Mouse (Mus musculus) neural tube, embryonic 13.5 days (tissue): ENCODE measurements around the gene Cdc26. TPM values are rescaled to one million over a fixed set of nuclear protein-coding genes. Genes with fewer than 3 reads are reported as not detected.

Source experiments
- ATAC-seq: fragments of 200-750 bp; cut with Nextera tagmentation; 2 replicates; pipeline ENCODE4 v1.8.0; 2017; ENCODE audit warnings: low read depth, mild to moderate bottlenecking, moderate TSS enrichment, moderate library complexity
- H3K27ac ChIP-seq: fragments of 300-500 bp; sonication (generic); replicated peaks from 2 replicates; pipeline ENCODE4 v1.5.1; 2015; ENCODE audit warnings: moderate library complexity, mild to moderate bottlenecking, inconsistent platforms
- H3K27me3 ChIP-seq: fragments of 300-500 bp; sonication (generic); 2 replicates; pipeline ENCODE4 v1.6.1; 2015; ENCODE audit warnings: mild to moderate bottlenecking, inconsistent platforms
- H3K36me3 ChIP-seq: fragments of 300-500 bp; sonication (generic); 2 replicates; pipeline ENCODE4 v1.6.1; 2015; ENCODE audit warnings: mild to moderate bottlenecking, inconsistent platforms
- H3K4me1 ChIP-seq: fragments of 300-500 bp; sonication (generic); replicated peaks from 2 replicates; pipeline ENCODE4 v1.6.1; 2015; ENCODE audit warnings: inconsistent platforms
- H3K4me2 ChIP-seq: fragments of 300-500 bp; sonication (generic); 2 replicates; pipeline ENCODE4 v1.6.1; 2015; ENCODE audit warnings: inconsistent platforms, mild to moderate bottlenecking, moderate library complexity
- H3K4me3 ChIP-seq: fragments of 300-500 bp; sonication (generic); 2 replicates; pipeline ENCODE4 v1.5.1; 2015; ENCODE audit warnings: mild to moderate bottlenecking, inconsistent platforms
- H3K9ac ChIP-seq: fragments of 300-500 bp; sonication (generic); 2 replicates; pipeline ENCODE4 v1.6.1; 2015; ENCODE audit warnings: moderate library complexity, mild to moderate bottlenecking, inconsistent platforms
- H3K9me3 ChIP-seq: fragments of 300-500 bp; sonication (generic); 2 replicates; pipeline ENCODE4 v1.6.1; 2016; ENCODE audit warnings: inconsistent platforms
- WGBS: fragments of 180-500 bp; shearing (Covaris S2); methylation state at CpG from one replicate; pipeline ENCODE4 v1.1.7; 2015; 5-methylcytosine and 5-hydroxymethylcytosine counted together
- polyA plus RNA-seq: library from polyadenylated mRNA; unstranded; fragments of >200 nt; fragmentation: Nextera tagmentation; extraction: Ambion mirVana; gene quantifications from 2 replicates; pipeline ENCODE4 v1.2.1, GENCODE M21; 2015

The Cdc26 gene
- polyA plus RNA-seq, result 98.8 and 108 TPM in 2 replicates

- Histone ChIP-seq H3K4me2 (peak within 1 kb of the TSS; percentile 89), H3K4me3 (peak within 1 kb of the TSS; percentile 82), H3K27me3 (no peaks in the 10 kb centered on the region), H3K4me1 (peaks cover 51% of the 10 kb centered on the region), H3K27ac (peak within 1 kb of the TSS; percentile 85), H3K9me3 (no peaks in the 10 kb centered on the region), H3K36me3 (peaks cover 30% of the 10 kb centered on the region), H3K9ac (peak within 1 kb of the TSS; percentile 85)
- WGBS, result under 1% methylated on average over 39 of the region's 39 CpGs
- ATAC-seq, result peak; percentile 99
These were observed at the start of gene Cdc26, which contains the start of gene Prpf4 for GRCm38 (mm10) chr4:62408601-62409282. Gene Cdc26 (minus strand): TSS chr4:62408642. Gene Prpf4 (plus strand): TSS chr4:62408797.

- no peaks in the 10 kb centered on the region for H3K9me3 ChIP-seq
- H3K4me2 ChIP-seq, result no peak overlapping the region
- peak; percentile 47; the same call in 1 of the 2 replicates for ATAC-seq
- no peak overlapping the region for H3K4me3 ChIP-seq
- H3K27me3 ChIP-seq, result no peaks in the 10 kb centered on the region
- WGBS, result 61% methylated on average over 5 of the region's 5 CpGs
- H3K9ac ChIP-seq, result no peak overlapping the region
- 0 out of 2 replicates have a peak, but pooled peaks cover 7% of the 10 kb centered on the region for H3K4me1 ChIP-seq
- no peak overlapping the region for H3K27ac ChIP-seq
- H3K36me3 ChIP-seq, result no peaks in the 10 kb centered on the region
These were observed 46.6 kb upstream of the Cdc26 start for GRCm38 (mm10) chr4:62454995-62455394.

GRCm38 (mm10) chr4:62440986-62441385, 32.5 kb upstream of the Cdc26 start:
- Histone ChIP-seq H3K4me2 (no peak overlapping the region), H3K4me1 (no peaks in the 10 kb centered on the region), H3K9ac (no peak overlapping the region), H3K9me3 (no peaks in the 10 kb centered on the region), H3K27me3 (no peaks in the 10 kb centered on the region), H3K4me3 (no peak overlapping the region), H3K27ac (no peak overlapping the region), H3K36me3 (no peaks in the 10 kb centered on the region)
- ATAC-seq, result no peak
- WGBS, result 80% methylated on average over 4 of the region's 4 CpGs

GRCm38 (mm10) chr4:62440544-62440943, 32.1 kb upstream of the Cdc26 start:
- no peak for ATAC-seq
- Histone ChIP-seq H3K9me3 (no peaks in the 10 kb centered on the region), H3K36me3 (no peaks in the 10 kb centered on the region), H3K4me1 (no peaks in the 10 kb centered on the region), H3K4me3 (no peak overlapping the region), H3K9ac (no peak overlapping the region), H3K27me3 (no peaks in the 10 kb centered on the region), H3K27ac (no peak overlapping the region), H3K4me2 (no peak overlapping the region)
- 79% methylated on average over 4 of the region's 4 CpGs for WGBS

- H3K4me1 ChIP-seq, result no peaks in the 10 kb centered on the region
- no peaks in the 10 kb centered on the region for H3K9me3 ChIP-seq
- H3K4me2 ChIP-seq, result no peak overlapping the region
- no peak for ATAC-seq
- no peaks in the 10 kb centered on the region for H3K36me3 ChIP-seq
- no peak overlapping the region for H3K9ac ChIP-seq
- no peaks in the 10 kb centered on the region for H3K27me3 ChIP-seq
- H3K4me3 ChIP-seq, result no peak overlapping the region
- WGBS, result 71% methylated on average over 4 of the region's 4 CpGs
- H3K27ac ChIP-seq, result no peak overlapping the region
These were observed 31.4 kb upstream of the Cdc26 start for GRCm38 (mm10) chr4:62439793-62440192.

GRCm38 (mm10) chr4:62437871-62438270, 29.4 kb upstream of the Cdc26 start:
- no peaks in the 10 kb centered on the region for H3K4me1 ChIP-seq
- no peak for ATAC-seq
- no peak overlapping the region for H3K27ac ChIP-seq
- H3K9me3 ChIP-seq, result no peaks in the 10 kb centered on the region
- H3K36me3 ChIP-seq, result no peaks in the 10 kb centered on the region
- H3K4me2 ChIP-seq, result no peak overlapping the region
- H3K4me3 ChIP-seq, result no peak overlapping the region
- H3K9ac ChIP-seq, result no peak overlapping the region
- WGBS, result 91% methylated on average over 7 of the region's 7 CpGs
- no peaks in the 10 kb centered on the region for H3K27me3 ChIP-seq

GRCm38 (mm10) chr4:62437256-62437778, 28.9 kb upstream of the Cdc26 start:
- H3K4me3 ChIP-seq, result no peak overlapping the region
- H3K27ac ChIP-seq, result no peak overlapping the region
- H3K9ac ChIP-seq, result no peak overlapping the region
- no peaks in the 10 kb centered on the region for H3K9me3 ChIP-seq
- H3K4me2 ChIP-seq, result no peak overlapping the region
- WGBS, result 92% methylated on average over 3 of the region's 3 CpGs
- no peaks in the 10 kb centered on the region for H3K36me3 ChIP-seq
- no peak for ATAC-seq
- no peaks in the 10 kb centered on the region for H3K27me3 ChIP-seq
- H3K4me1 ChIP-seq, result no peaks in the 10 kb centered on the region

GRCm38 (mm10) chr4:62435081-62435480, 26.6 kb upstream of the Cdc26 start, which contains the start of gene Rnf183:
Gene Rnf183 (minus strand): TSS chr4:62435252.
- 87% methylated on average over 6 of the region's 6 CpGs for WGBS
- Histone ChIP-seq H3K27me3 (no peaks in the 10 kb centered on the region), H3K9me3 (no peaks in the 10 kb centered on the region), H3K27ac (no peak within 1 kb of the TSS), H3K9ac (no peak within 1 kb of the TSS), H3K36me3 (no peaks in the 10 kb centered on the region), H3K4me2 (no peak within 1 kb of the TSS), H3K4me3 (no peak within 1 kb of the TSS), H3K4me1 (no peaks in the 10 kb centered on the region)
- ATAC-seq, result no peak

GRCm38 (mm10) chr4:62433939-62434870, 25.8 kb upstream of the Cdc26 start:
- Histone ChIP-seq H3K4me2 (no peak overlapping the region), H3K9ac (no peak overlapping the region), H3K27ac (no peak overlapping the region), H3K36me3 (no peaks in the 10 kb centered on the region), H3K4me1 (no peaks in the 10 kb centered on the region), H3K4me3 (no peak overlapping the region), H3K9me3 (no peaks in the 10 kb centered on the region), H3K27me3 (no peaks in the 10 kb centered on the region)
- ATAC-seq, result no peak
- 81% methylated on average over 7 of the region's 7 CpGs for WGBS

GRCm38 (mm10) chr4:62431522-62431921, 23.1 kb upstream of the Cdc26 start:
- no peaks in the 10 kb centered on the region for H3K9me3 ChIP-seq
- no peak overlapping the region for H3K27ac ChIP-seq
- no peak overlapping the region for H3K4me2 ChIP-seq
- H3K36me3 ChIP-seq, result no peaks in the 10 kb centered on the region
- no peak for ATAC-seq
- H3K27me3 ChIP-seq, result no peaks in the 10 kb centered on the region
- H3K4me3 ChIP-seq, result no peak overlapping the region
- H3K4me1 ChIP-seq, result no peaks in the 10 kb centered on the region
- WGBS, result 84% methylated on average over 4 of the region's 4 CpGs
- no peak overlapping the region for H3K9ac ChIP-seq

- Histone ChIP-seq H3K27ac (no peak overlapping the region), H3K9me3 (no peaks in the 10 kb centered on the region), H3K4me3 (no peak overlapping the region), H3K9ac (no peak overlapping the region), H3K4me1 (no peaks in the 10 kb centered on the region), H3K36me3 (peaks cover 7% of the 10 kb centered on the region), H3K27me3 (no peaks in the 10 kb centered on the region), H3K4me2 (no peak overlapping the region)
- ATAC-seq, result no peak
These were observed 22.2 kb upstream of the Cdc26 start for GRCm38 (mm10) chr4:62430678-62431077.

GRCm38 (mm10) chr4:62429616-62430015, 21.2 kb upstream of the Cdc26 start:
- H3K36me3 ChIP-seq, result peaks cover 17% of the 10 kb centered on the region
- no peak for ATAC-seq
- 88% methylated on average over 9 of the region's 9 CpGs for WGBS

More at GRCm38 (mm10) chr4:62429616-62430015, 21.2 kb upstream of the Cdc26 start:
- H3K9ac ChIP-seq, result no peak overlapping the region
- H3K4me2 ChIP-seq, result no peak overlapping the region
- H3K27me3 ChIP-seq, result no peaks in the 10 kb centered on the region
- H3K4me3 ChIP-seq, result no peak overlapping the region
- H3K4me1 ChIP-seq, result no peaks in the 10 kb centered on the region
- H3K9me3 ChIP-seq, result no peaks in the 10 kb centered on the region
- H3K27ac ChIP-seq, result no peak overlapping the region
